Mouse (Mus musculus): Measurements from ENCODE around the gene Klf15. TPM values are rescaled to one million over a fixed set of nuclear protein-coding genes. Genes with fewer than 3 reads are reported as not detected.

Klf15 gene
- polyA plus RNA-seq, 1 experiment from 2014 or later = 4.2 TPM

DNA sequence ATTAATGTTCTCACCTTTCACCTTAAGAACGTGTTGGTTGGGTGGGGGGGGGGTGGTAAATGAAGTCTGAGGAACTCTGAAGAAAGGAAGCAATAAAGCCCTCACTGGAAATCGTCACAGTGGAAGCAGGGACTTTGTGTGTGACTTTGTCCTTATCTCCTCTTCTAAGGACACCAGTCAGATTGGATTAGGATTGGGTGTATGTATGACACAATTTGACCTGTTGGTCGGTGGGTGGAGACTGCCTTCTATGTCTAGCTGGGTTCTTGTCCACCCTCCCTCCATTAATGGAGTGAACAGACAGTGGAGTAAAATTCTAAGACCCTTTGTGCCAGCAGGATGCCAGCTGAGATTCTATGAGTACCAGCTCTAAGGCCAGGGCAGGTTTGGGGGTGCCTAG, 21.9 kb downstream of the Klf15 start:
- Histone ChIP-seq H3K27me3 (ENCODE audit: low read depth, poor library complexity, severe bottlenecking) (no peaks in the 10 kb centered on the region), H3K27ac (replicated peaks) (no peak overlapping the region), H3K4me1 (no peaks in the 10 kb centered on the region), H3K36me3 (no peaks in the 10 kb centered on the region), H3K9me3 (replicated peaks) (no peaks in the 10 kb centered on the region), H3K4me3 (no peak overlapping the region)
- WGBS = 80% methylated on average over 3 of the region's 3 CpGs
- DNase-seq (ENCODE audit: low spot score) = no peak

DNA sequence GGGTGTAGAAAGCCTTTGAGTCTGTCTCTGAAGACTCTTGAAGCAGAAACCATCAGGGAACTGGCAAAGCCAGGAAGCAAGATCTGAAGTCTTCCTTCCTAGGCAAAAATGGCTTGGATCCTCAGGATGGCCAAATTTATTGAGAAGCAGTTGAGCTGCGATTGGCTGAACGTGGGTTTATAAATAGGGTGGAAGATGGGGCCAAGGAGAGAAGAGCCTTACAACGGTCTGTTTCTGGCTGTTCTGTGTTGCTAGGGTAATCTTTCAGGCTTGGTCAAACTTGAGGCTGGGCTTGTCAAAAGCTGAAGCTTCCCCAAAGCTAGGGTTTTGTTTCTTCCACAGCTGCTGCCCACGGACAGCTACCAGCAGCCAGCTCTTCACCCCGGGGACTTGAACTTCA, 22.5 kb downstream of the Klf15 start:
- Histone ChIP-seq H3K9me3 (replicated peaks) (no peaks in the 10 kb centered on the region), H3K36me3 (no peaks in the 10 kb centered on the region)
- 88% methylated on average over 5 of the region's 5 CpGs for WGBS

GRCm38 (mm10) chr6:90486176-90486921, 24.0 kb downstream of the Klf15 start, which contains the start of gene Aldh1l1:
TSS of gene Aldh1l1 (plus strand) at chr6:90486427.
- DNase-seq (ENCODE audit: low spot score) = no peak
- Histone ChIP-seq H3K4me3 (no peak within 1 kb of the TSS), H3K27me3 (ENCODE audit: low read depth, poor library complexity, severe bottlenecking) (no peaks in the 10 kb centered on the region), H3K27ac (replicated peaks) (no peak within 1 kb of the TSS), H3K9me3 (replicated peaks) (no peaks in the 10 kb centered on the region), H3K36me3 (no peaks in the 10 kb centered on the region), H3K4me1 (no peaks in the 10 kb centered on the region)
- 82% methylated on average over 12 of the region's 12 CpGs for WGBS

More for the DNA sequence above, 22.5 kb downstream of the Klf15 start:
- no peak for DNase-seq (ENCODE audit: low spot score)
- Histone ChIP-seq H3K27me3 (ENCODE audit: low read depth, poor library complexity, severe bottlenecking) (no peaks in the 10 kb centered on the region), H3K27ac (replicated peaks) (no peak overlapping the region), H3K4me1 (no peaks in the 10 kb centered on the region), H3K4me3 (no peak overlapping the region)

GRCm38 (mm10) chr6:90487531-90487930, 25.2 kb downstream of the Klf15 start:
- H3K4me3 ChIP-seq = no peak overlapping the region
- no peaks in the 10 kb centered on the region for H3K4me1 ChIP-seq
- H3K27me3 ChIP-seq (ENCODE audit: low read depth, poor library complexity, severe bottlenecking) = no peaks in the 10 kb centered on the region
- no peaks in the 10 kb centered on the region for H3K36me3 ChIP-seq
- H3K9me3 ChIP-seq (replicated peaks) = no peaks in the 10 kb centered on the region
- no peak overlapping the region for H3K27ac ChIP-seq (replicated peaks)
- WGBS = 91% methylated on average over 1 of the region's 1 CpGs
- no peak for DNase-seq (ENCODE audit: low spot score)

GRCm38 (mm10) chr6:90489532-90489931, 27.2 kb downstream of the Klf15 start:
- H3K27ac ChIP-seq (replicated peaks) = no peak overlapping the region
- WGBS = 89% methylated on average over 3 of the region's 3 CpGs
- H3K4me1 ChIP-seq = peaks cover 3% of the 10 kb centered on the region; the same call in 1 of the 2 replicates
- DNase-seq (ENCODE audit: low spot score) = no peak
- H3K36me3 ChIP-seq = no peaks in the 10 kb centered on the region
- H3K4me3 ChIP-seq = no peak overlapping the region
- H3K9me3 ChIP-seq (replicated peaks) = no peaks in the 10 kb centered on the region
- no peaks in the 10 kb centered on the region for H3K27me3 ChIP-seq (ENCODE audit: low read depth, poor library complexity, severe bottlenecking)

GRCm38 (mm10) chr6:90490976-90491375, 28.6 kb downstream of the Klf15 start:
- Histone ChIP-seq H3K27ac (replicated peaks) (no peak overlapping the region), H3K27me3 (ENCODE audit: low read depth, poor library complexity, severe bottlenecking) (no peaks in the 10 kb centered on the region), H3K9me3 (replicated peaks) (no peaks in the 10 kb centered on the region), H3K4me3 (no peak overlapping the region), H3K36me3 (no peaks in the 10 kb centered on the region), H3K4me1 (peaks cover 17% of the 10 kb centered on the region)
- DNase-seq (ENCODE audit: low spot score) = no peak
- WGBS = 79% methylated on average over 2 of the region's 2 CpGs

DNA sequence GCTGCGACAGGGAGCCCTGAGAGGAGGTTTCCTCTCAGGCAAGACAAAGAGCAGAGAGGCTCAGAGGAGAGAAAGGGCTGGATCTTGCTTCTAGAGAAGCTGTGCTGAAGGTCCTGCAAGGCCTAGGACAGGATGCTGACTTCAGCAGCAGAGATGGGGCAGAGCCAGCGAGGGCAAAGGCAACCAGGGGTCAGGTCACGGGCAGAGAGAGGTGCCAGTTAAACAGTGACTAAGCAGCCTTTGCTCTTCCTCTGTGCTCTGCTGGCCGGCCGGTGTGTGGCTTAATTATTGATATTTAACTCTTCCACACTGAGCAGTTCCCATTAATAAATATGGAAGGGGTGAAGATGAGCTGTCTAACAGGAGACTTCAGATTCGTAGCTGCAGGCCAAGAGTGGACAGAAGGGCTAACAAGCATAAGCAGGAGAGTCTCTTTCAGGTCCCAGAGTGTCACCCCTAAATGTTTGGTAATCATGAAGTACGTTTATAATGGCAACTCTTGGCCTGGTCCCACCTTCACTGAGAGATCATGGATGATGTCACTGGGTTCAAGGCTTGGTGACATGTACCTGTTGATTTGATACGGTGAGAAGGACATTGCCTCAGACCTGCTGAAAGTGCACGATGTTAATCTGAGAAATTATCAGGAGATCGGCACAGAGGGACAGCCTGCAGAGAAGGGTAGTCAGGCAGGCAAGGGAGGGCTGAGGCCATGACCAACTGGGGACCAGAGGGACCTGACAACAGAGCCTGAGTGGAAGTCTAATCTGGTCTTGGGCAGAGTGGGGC, 29.8 kb downstream of the Klf15 start:
- DNase-seq (ENCODE audit: low spot score) = no peak
- Histone ChIP-seq H3K27ac (replicated peaks) (no peak overlapping the region), H3K4me1 (peaks cover 20% of the 10 kb centered on the region), H3K36me3 (no peaks in the 10 kb centered on the region), H3K4me3 (no peak overlapping the region), H3K27me3 (ENCODE audit: low read depth, poor library complexity, severe bottlenecking) (no peaks in the 10 kb centered on the region), H3K9me3 (replicated peaks) (no peaks in the 10 kb centered on the region)
- 85% methylated on average over 10 of the region's 10 CpGs for WGBS

DNA sequence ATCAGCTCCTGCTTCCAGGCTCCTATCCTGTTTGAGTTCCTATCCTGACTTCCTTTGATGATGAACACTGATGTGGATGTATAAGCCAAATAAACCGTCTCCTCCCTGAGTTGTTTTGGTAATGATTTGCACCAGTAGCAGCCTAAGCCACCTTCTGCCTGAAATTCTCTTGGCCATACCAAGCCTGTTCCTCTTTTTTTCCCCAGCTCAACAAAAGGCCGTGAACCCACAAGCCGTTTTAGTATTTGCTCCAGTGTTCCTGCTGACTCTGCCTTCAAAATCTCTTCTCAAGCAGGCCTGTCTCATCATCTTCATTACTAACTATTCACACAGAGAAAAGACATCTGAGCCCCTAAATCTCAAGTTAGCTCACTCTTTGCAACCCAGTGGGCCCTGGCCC, 31.8 kb downstream of the Klf15 start:
- Histone ChIP-seq H3K27me3 (ENCODE audit: low read depth, poor library complexity, severe bottlenecking) (no peaks in the 10 kb centered on the region), H3K4me1 (peaks cover 23% of the 10 kb centered on the region), H3K27ac (replicated peaks) (peak overlapping the region; percentile 66; the same call in 1 of the 2 replicates), H3K9me3 (replicated peaks) (no peaks in the 10 kb centered on the region), H3K4me3 (no peak overlapping the region), H3K36me3 (no peaks in the 10 kb centered on the region)
- WGBS = 77% methylated on average over 3 of the region's 3 CpGs
- no peak for DNase-seq (ENCODE audit: low spot score)

DNA sequence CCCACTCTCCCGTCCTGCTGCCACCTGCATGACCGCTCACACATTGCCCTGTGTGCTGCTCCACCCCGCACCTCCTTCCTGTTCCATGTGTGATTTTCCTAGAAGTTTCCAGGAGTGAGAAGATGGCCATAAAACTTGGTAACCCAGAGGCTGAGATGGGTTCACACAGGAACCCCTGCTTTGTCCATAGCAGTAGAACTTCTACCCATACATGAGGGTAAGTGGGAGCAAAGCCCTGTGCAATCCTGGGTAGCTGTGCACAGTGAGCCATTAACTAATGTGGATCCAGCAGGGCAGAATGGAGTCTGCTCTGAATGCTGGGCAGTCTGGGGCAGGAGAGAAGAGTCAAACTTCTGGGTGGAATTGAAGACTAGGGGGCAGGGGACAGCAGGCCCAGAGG, 32.2 kb downstream of the Klf15 start:
- H3K36me3 ChIP-seq = no peaks in the 10 kb centered on the region
- H3K9me3 ChIP-seq (replicated peaks) = no peaks in the 10 kb centered on the region
- WGBS = 89% methylated on average over 3 of the region's 3 CpGs
- H3K4me3 ChIP-seq = no peak overlapping the region
- peaks cover 27% of the 10 kb centered on the region for H3K4me1 ChIP-seq
- no peak for DNase-seq (ENCODE audit: low spot score)
- no peaks in the 10 kb centered on the region for H3K27me3 ChIP-seq (ENCODE audit: low read depth, poor library complexity, severe bottlenecking)
- H3K27ac ChIP-seq (replicated peaks) = peak overlapping the region; percentile 66; the same call in 1 of the 2 replicates

DNA sequence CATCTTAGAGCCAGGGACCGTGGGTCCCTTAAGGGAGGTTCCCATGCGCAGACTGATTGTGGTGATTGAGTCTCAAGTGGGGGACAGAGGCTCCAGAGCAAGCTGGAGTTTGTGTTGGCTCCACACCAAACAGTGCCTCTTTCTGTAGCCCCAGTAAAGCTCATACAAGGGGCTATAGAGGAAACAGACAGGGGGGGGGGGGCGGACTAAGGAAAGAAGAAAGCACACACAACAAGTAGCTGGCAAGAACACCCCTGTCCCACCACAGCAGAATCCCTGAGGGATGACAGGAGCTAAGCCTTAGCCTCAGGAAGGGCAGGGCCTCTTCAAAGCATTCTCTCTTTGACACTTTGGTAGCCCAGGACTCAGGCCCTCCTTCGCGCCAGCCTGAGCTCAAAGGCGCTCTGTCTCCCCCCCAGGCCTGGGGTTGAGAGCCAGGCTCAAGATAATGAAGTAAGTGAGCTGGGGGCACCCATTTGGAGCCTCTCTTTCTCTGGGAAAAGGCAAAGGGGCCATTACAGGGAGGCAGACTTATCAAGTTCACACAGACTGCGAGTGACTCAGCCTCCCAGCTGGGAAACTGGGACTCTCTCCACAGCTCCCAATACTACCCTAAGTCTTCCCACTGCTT, 33.0 kb downstream of the Klf15 start:
- DNase-seq (ENCODE audit: low spot score) = no peak
- H3K4me1 ChIP-seq = peaks cover 32% of the 10 kb centered on the region
- H3K36me3 ChIP-seq = no peaks in the 10 kb centered on the region
- no peaks in the 10 kb centered on the region for H3K27me3 ChIP-seq (ENCODE audit: low read depth, poor library complexity, severe bottlenecking)
- WGBS = 52% methylated on average over 6 of the region's 7 CpGs
- H3K27ac ChIP-seq (replicated peaks) = peak overlapping the region; percentile 66
- no peak overlapping the region for H3K4me3 ChIP-seq
- H3K9me3 ChIP-seq (replicated peaks) = no peaks in the 10 kb centered on the region

DNA sequence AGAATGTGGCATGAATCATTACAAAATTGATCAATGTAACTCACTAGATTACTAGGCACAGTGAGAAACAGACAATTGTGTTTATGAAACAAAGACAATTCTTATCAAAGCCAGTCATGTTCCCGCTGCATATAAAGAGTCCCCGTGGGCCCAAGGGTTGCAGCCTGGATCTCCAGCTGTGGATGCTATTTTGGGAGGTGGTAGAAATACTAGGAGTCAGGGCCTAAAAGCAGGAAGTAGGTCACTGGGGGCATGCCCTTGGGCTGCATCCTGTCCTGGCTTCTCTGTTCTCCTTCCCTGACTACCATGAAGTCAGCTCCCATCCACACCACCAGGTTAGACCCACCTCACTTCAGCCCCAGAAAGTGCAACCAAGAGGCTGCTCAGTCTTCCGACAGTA, 33.8 kb downstream of the Klf15 start:
- DNase-seq (ENCODE audit: low spot score) = no peak
- no peak overlapping the region; the same call in 1 of the 2 replicates for H3K27ac ChIP-seq (replicated peaks)
- H3K4me1 ChIP-seq = peaks cover 32% of the 10 kb centered on the region
- H3K9me3 ChIP-seq (replicated peaks) = no peaks in the 10 kb centered on the region
- no peak overlapping the region for H3K4me3 ChIP-seq
- H3K27me3 ChIP-seq (ENCODE audit: low read depth, poor library complexity, severe bottlenecking) = no peaks in the 10 kb centered on the region
- no peaks in the 10 kb centered on the region for H3K36me3 ChIP-seq
- WGBS = 79% methylated on average over 3 of the region's 3 CpGs

- Histone ChIP-seq H3K4me1 (peaks cover 30% of the 10 kb centered on the region), H3K27me3 (ENCODE audit: low read depth, poor library complexity, severe bottlenecking) (no peaks in the 10 kb centered on the region), H3K4me3 (no peak overlapping the region), H3K27ac (replicated peaks) (no peak overlapping the region), H3K36me3 (no peaks in the 10 kb centered on the region), H3K9me3 (replicated peaks) (no peaks in the 10 kb centered on the region)
- no peak for DNase-seq (ENCODE audit: low spot score)
- WGBS = 56% methylated on average over 4 of the region's 4 CpGs
Measured at GRCm38 (mm10) chr6:90499509-90499908, 37.1 kb downstream of the Klf15 start.

Data from midbrain, embryonic 10.5 days (tissue).